Mouse (Mus musculus) spleen, embryonic (tissue): ENCODE data around the gene Phf3.
"Not testable (repeated sequence)": the region's sequence is repeated elsewhere in the genome, so short reads cannot be mapped to it uniquely, and the experiment has no call there.

Experiments
- CTCF ChIA-PET: fragments of 350-600 bp; sonication (Branson Sonifier 250); formaldehyde crosslinking; loops from one replicate; lab custom pipeline; 2022; lab: Charles Lee

The Phf3 gene

GRCm38 (mm10) chr1:30873541-30874260 lies at the start of gene Phf3:
TSS of gene Phf3 (minus strand) at chr1:30873921.
- CTCF ChIA-PET: no interaction called here

GRCm38 (mm10) chr1:30922237-30922636 lies 48.5 kb upstream of the Phf3 start:
- CTCF ChIA-PET: no interaction called here

DNA sequence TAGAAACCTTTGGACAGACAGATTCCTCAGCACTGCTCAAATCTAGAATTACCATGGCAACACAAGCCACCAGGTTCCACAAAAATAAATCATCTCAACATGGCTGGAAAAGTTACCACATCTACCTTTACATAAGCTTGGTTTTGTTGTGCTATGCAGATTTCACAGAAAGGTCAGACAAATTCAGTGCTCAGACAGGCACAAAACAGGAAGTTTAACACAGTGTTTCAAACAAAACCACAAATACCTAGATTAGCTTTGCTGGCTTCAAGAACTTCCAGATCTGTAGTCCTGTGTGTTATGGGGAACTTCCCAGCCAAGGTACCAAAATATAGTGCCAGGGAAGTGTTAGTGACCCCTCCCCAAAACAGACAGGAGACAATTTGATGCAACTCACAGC lies 47.5 kb upstream of the Phf3 start:
- CTCF ChIA-PET: no interaction called here

- CTCF ChIA-PET: no interaction called here
These were observed 47.0 kb upstream of the Phf3 start for GRCm38 (mm10) chr1:30920620-30921177.

DNA sequence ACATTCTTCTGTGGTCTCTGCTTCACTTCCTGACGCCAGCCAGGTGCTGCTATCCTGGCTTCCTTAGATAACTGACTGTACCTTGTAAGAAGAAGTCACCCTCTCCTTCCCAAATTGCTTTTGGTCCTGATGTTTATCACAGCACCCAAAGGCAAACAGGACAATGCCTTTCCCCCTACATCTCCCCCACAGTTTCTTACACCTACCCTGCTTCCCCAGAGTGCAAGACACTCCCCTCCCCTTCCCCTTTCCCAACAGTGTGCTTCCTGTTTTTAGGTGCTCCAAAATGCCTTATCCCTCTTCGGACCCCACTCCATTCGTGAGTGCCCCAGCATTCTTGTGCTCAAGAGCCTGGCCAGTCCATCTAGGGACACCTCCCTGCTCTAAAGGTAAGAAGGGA lies 36.5 kb upstream of the Phf3 start:
- CTCF ChIA-PET: no interaction called here

GRCm38 (mm10) chr1:30908797-30909196 lies 35.1 kb upstream of the Phf3 start:
- CTCF ChIA-PET: no interaction called here

- CTCF ChIA-PET: no interaction called here
These were observed 29.9 kb upstream of the Phf3 start for GRCm38 (mm10) chr1:30903480-30904218.

GRCm38 (mm10) chr1:30898691-30899090 lies 25.0 kb upstream of the Phf3 start:
- CTCF ChIA-PET: no interaction called here

DNA sequence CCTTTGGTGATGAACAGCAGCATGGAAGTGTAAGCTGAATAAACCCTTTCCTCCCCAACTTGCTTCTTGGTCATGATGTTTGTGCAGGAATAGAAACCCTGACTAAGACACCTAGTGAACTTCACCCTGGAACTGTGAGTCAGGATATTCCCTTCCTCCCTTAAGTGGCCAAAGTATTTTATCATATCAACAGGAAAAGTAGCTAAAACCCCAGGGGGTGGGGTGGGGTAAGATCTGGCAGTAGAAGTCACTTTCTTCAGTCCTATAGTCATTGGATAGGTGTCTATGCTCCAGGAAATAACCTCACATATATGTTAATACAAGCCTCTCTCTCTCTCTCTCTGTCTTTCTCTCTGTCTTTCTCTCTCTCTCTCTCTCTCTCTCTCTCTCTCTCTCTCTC lies 21.6 kb upstream of the Phf3 start:
- CTCF ChIA-PET: not testable (repeated sequence)

- CTCF ChIA-PET: not testable (repeated sequence)
These were observed 10.1 kb upstream of the Phf3 start for GRCm38 (mm10) chr1:30883806-30884205.

GRCm38 (mm10) chr1:30875746-30876145 lies 2.0 kb upstream of the Phf3 start:
- CTCF ChIA-PET: no interaction called here

DNA sequence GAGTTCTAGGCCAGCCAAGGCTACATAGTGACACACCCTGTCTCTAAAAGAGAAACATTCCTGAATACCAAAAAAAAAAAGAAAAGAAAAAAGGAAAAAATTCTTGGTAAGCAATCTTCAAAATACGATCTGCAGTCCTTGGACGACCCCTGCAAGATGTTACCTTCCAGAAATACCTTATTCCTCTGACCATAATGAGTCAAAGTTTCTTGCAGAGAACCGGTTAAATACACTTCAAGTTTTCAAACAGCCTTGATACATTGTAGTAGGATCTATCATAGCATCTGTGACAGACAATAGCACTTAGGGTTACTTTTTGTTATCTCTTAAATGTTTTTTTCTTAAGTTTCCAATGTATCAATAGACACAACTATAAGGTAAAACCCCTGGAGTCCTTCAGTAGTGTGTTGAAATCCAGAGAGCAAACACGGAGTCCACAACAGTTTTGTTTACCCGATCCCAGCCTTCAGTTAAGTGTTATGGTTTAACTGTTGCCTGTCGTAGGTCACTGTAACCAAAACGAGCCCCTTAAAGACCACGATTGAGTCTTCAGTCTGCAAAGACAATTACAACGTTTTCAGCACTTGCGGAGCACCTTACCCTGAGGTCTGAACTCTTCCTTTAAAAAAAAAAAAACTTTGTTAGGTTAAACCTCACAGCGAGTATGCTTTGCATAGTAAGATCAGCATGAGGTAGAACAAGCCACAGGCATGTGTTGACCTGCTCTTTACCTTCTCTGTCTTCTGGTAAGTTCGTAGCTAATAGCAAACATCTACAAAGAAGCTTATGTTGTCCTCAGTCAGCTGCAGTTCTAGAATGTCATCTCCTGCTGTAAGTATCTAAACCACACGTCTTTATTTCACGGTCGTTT lies 775 bp upstream of the Phf3 start:
- CTCF ChIA-PET: no interaction called here

DNA sequence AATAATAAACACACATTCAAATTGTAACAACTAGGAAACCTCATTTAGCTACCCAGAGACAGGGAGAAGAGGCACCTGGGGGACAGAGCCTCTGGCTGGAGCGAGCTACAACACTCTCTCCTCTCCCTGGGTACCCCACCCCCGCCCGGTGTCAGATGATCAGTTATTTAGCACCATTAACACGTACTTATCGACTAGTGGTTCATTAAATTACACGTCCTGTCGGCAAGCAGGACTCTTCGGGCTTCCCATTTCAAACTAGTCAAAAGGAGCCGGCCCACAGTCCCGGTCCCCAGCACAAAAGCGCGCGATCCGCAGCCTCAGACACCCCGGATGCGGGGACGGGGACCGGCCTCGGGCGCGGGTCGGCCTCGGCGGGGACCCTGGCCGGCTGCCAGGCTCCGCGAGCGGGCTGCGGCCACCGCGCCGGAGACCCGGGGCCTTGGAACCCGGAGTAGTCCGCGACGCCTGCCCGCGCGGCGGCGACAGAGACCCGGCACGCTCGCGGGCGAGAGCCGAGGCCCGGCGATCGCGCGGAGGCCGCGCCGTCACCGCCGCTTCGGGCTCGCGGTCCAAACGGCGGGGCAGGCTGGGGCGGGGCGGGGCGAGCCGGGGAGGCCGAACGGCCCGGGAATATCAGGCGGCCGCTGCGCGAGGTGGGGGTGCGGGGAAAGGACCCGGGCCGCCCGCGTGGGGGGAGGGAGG lies 733 bp downstream of the Phf3 start:
- CTCF ChIA-PET: no interaction called here

- CTCF ChIA-PET: interaction anchor here (0.6 kb wide), 1 partner anchor 91 kb away, joined by 3 read pairs; no protein-coding TSS in a partner anchor
These were observed 5.9 kb downstream of the Phf3 start for GRCm38 (mm10) chr1:30867786-30868185.

- CTCF ChIA-PET: interaction anchor here (0.5 kb wide), 1 partner anchor 26 kb away, joined by 3 read pairs; no protein-coding TSS in a partner anchor
These were observed 21.2 kb downstream of the Phf3 start for GRCm38 (mm10) chr1:30852518-30852917.

DNA sequence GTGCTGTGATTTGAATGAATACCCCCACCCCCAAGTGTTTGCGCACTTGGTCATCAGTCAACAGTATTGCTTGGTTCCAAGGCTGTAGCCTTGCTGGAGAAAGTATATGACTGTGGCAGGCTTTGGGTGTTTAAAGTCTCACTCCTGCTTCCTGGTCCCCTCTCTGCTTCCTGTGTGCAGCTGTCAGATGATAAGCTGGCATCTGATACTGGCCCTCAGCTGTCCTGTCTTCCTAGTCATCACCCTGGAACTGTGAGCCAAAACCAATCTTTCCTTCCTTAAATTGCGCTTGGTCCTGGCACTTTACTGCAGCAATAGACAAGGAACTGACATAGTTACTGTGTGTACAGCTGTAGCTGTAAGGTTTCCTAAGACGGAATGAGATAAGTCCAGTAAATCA lies 21.8 kb downstream of the Phf3 start:
- CTCF ChIA-PET: no interaction called here

DNA sequence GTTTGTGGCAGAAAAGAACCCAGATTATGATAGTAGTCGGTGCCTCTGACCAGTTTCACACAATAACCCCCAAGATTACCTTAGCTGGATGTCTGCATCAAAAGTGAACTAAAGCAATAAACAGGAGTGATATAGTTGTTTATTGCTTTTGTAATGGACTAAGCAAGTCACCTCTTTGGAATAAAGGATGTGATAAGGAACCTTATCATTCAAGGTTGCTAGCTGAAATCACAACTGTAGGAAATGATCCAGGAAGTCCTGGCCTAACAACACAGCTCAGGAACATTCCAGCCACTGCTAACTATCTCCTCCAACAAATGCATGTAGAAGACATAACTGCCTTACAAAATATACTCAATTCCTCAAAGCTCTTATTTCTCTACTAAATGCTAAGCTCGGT lies 22.8 kb downstream of the Phf3 start:
- CTCF ChIA-PET: no interaction called here

GRCm38 (mm10) chr1:30849955-30850354 lies 23.8 kb downstream of the Phf3 start:
- CTCF ChIA-PET: no interaction called here

DNA sequence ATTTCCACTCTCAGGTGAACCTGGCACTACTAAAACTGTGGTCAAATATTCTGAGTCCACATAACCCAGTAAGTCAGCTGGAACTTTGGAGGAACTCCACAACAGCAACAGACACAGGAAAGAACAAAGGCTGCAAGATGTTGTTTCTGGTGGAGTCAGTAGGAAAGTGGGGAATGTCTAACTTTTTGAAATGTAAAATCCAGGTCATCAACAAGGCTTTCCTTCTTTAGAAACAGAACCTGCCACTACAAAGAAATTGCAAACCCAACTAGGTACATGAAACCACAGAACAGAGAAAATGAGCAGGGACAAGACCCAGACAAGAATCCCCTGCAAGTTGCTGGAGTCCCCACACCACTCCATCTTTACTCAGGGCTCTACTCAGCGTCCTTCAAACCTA lies 26.0 kb downstream of the Phf3 start:
- CTCF ChIA-PET: no interaction called here

- CTCF ChIA-PET: no interaction called here
These were observed 34.1 kb downstream of the Phf3 start for GRCm38 (mm10) chr1:30839662-30840061.

DNA sequence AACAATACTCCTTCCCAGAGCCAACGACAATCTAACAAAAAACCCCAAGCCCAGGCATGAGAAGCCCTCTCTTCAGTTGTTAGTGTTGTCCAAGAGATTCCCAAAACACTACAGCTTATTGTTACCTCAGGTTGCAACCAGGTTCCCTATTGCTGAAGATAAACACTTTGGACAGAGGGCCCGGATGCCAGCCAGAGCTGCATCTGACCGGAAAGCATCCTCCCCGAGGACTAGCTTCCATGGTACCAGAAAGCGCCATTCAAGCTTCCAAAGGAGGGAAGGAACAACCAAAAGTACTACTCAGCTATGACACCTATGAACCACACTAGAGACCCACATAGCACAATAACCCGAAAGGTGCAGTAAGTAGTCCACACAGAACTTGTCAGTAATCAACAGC lies 38.2 kb downstream of the Phf3 start:
- CTCF ChIA-PET: no interaction called here
